Mouse (Mus musculus) neural tube, embryonic 10.5 days (tissue): ENCODE data around the gene Ppfibp1.

Source experiments
- DNase-seq: peaks from one replicate; pipeline ENCODE4 v3.0.0-alpha.2; 2017; ENCODE audit warnings: low spot score; ENCODE audit errors: extremely low spot score

Ppfibp1 gene

DNA sequence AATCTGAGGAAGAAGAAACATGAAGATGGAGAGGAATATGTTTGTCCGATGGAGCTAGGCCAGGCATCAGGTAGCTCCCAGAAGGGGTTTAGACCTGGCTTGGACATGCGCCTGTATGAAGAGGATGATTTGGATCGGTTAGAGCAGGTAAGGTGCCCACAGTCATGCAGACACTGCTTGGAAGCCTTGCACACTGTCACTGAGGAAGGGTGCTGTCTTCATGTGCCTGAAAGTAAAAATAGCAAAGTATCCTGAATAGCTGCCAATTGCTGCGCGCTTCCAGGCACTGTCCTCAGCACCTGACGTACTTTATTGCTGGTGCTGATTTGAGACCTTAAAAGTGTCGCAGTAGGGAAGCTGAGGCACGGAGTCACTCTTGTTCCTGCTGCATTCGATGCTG is 141.3 kb downstream of the Ppfibp1 start:
- DNase-seq = peak; percentile 8

DNA sequence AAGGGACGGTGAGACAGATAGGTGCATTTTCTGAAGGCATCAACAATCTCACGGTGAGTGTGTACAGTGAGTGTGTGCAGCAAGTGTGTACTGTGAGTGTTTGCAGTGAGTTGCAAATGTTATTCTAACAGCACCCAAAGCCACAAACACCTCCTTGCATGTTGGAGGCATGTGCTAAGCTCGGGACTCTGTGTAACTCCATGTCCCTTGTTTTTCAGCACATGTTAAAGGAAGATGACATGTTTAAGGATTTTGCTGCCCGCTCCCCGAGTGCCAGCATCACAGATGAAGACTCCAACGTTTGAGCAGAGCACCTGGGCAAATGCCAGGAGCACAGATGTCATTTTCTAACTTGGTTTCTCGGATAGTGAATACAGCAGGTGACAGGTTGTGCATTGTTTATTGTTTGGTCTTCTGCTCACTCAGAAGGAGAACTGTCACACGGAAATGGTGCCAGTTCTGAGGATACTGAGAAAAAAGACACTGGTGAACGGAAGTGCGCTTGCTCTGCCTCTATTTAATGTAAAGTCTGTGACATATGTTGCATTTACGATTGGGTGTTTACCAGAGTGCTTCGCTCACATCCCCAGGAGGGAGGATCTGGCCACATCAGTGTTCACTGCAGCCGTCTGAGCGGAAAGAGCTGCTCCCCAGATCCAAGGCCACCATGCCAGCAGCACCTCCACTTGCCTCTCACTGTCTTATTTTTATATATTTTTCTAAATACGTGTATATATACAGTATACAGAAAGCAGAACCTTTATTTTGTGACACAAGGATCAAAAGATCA is 142.0 kb downstream of the Ppfibp1 start:
- DNase-seq = peak; percentile 4

DNA sequence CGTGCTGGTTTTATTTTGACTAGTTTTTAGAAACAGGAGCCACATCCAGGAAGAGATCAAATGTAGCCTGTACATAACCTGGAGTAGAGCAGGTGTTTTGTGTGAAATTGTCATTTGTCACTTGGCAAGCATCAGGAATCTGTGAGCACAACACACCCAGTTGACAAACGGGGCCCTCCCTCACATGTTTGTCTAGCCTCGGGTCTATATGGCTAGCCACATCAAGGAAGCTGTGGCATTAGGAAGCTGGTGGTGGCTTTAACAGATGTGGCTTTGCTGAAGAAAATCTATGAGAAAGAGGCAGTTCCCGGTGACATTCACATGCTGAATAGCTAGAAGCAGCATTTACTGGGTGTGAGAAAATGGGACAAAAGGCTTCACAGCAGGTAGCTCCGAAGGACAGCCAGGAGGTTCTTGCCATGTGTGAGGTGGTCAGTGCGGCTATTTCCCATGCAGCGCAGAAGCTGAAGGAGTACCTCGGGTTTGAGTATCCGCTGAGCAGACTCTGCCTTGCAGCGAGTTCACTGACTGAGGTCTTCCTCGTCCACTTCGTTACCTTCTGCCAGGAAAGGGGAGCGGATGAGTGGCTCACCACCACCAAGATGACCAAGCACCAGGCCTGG is 144.1 kb downstream of the Ppfibp1 start, which contains the start of gene Rep15:
Gene Rep15 (plus strand): TSS at position 282 of the 623 bp plus-strand sequence.
- DNase-seq = no peak

DNA sequence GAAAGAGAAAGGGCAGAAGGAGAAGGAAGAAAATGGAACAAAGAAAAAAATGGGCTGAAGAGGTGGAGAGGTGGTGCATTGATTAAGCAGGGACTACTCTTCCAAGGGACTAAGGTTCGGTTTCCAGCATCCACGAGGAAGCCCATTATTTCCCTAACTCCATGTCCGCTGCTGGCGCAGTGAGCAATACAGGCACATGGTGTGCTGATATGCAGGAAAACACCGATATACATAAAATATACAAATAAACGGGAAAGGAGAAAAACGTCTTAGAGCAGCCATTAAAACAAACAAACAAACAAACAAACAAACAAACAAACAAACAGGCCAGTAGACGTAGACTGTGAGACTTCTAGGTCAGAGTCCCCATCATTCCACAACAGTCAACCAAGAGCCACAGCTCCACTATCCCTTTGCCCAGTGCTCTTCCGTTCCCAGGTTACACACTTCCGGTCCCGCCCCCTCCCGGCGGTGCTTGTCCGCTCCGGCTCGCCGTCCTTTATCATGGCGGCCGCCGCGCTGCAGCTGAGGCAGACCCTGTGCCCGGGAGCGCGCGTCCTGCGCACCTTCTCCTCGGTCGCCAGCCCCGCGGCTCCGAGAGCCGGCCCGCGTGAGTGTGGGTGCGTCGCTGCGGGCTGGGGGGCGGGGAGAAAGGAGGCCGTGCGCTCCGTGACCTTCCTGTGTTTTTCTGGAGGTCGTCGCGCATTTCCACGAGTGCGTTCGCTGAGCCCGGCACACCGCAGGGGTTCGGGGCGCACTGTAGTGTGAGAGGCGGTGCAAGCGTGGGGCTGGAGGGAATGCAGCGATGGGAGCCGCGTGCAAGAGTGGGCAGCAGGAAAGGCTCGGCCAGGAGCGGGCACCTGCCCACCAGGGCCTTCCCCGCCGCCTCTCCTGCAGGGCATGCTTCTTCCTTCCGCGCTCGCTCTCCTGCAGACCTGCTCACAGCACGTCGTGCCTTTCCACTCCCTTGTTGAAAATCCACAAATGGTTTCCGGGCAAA is 154.3 kb downstream of the Ppfibp1 start, which contains the start of gene Mrps35:
Gene Mrps35 (plus strand): TSS at position 474 of the 1,000 bp plus-strand sequence.
- peak; percentile 94 for DNase-seq

DNA sequence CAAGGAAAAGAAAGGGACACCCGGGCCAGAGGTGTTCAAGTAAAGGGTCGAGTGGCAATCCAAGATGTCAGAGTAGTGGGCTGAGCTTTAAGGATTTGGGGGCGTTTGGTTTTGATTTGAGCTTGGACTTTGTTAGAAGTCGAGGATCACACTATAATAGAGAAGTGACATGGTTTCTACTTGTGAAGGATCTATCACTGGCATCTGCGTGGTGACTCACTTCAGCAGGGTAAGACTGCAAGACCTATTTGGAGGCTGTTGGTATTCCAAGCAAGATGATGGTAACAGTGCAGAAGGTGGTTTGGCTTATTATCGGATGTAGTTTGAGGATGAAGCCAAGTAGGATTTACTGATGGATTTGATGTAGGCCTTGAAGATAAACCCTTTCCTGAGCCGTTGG is 155.3 kb downstream of the Ppfibp1 start:
- no peak for DNase-seq

DNA sequence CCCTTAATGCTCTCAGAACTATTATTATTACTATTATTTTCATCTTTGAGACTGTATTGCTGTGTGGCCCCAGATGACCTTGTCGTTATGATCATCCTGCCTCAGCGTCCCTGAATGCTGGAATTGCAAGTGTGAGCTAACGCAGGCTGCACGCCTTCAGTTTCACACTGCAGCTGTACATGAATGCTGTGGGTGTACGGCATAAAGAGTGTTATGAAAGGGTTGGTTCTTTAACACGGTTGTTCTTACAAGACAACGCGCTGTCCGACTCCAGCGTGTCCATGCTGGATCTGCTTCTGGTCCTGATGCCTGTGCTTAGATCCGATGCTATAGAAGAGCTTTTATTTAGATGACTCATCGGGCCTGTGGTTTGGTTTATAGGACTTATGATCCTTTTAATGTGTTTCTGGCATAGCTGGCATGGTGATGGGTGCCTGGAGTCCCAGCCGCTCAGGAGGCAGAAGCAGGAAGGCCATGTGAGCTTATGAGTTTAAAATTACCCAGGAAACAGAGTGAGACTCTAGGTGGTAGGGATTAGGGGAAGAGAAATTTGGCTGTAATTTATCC is 161.0 kb downstream of the Ppfibp1 start:
- DNase-seq = no peak

DNA sequence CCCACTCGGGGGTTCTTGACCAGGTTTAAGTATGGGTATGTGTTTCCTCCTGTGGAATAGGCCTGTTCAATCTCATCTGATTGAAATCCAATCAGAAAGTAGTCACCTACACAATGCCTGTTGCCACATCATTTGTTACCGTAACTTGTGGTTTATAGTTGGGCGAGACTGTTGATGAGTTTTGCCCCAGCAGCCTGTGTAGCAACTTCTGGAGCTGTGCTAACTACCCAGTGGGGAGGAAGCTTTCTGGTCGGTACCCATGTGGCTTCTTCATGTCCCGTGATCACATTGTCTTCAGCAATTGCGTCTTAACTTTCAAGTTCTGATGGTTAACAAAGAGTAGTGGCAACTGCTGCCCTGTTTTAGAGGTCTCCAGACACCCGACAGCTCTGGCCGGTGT is 163.4 kb downstream of the Ppfibp1 start:
- no peak for DNase-seq

DNA sequence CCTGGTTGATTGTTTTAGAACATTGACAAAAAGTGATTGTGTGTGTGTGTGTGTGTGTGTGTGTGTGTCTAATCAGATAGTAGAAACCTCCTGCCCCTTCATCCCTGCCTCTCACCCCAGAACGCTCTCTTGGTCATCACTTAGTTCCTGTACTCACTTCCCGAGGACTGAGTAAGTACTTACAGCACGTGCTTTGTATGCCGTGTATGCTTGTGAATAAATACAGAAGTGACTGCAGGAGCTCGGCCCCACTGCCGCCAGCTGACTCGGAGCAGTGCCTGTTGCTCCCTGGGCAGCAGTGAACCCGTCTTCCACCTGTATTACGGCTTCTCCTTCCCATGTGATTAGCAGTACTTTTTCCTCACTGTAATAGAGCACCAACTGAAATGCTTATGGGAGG is 164.2 kb downstream of the Ppfibp1 start:
- no peak for DNase-seq

DNA sequence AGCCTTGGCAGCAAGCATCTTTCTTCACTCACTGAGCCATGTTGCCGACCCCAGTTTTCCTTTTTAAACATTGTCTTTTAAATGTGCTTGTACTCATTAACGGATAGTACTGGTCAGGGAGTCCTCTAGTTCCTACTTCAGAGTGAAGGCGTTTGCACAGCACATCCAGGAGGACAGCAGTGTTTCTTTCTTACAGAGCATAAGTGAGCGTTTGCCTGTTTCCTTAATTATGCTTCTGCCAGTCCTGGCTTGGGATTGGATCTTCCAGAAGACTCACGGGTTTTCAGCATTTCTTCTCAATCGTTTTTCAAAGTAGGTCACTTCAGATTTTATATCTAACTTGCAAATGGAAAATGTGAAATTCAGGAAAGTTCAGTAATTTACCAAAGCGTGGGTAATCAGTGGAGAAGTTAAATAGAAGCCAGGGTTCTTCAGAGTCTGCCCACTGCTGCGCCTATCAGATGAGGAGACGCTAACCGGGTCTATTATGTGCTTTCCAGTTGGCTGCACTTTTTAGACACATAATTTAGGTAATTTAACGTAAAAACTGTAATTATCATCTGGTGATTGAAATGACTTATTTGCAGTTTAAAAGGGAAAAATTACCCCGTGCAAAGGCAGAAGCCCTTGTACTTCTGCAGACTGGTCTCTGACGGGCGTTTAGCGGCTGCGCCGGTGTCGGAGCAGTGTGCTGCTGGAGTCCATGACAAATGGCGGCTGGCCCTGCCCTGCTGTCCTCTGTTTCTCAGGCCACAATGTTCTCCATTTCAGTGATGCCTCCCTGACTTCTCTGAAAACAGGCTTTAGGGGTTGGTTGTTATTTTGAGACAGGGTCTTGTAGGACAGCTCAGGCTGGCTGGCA is 165.7 kb downstream of the Ppfibp1 start:
- DNase-seq = no peak

DNA sequence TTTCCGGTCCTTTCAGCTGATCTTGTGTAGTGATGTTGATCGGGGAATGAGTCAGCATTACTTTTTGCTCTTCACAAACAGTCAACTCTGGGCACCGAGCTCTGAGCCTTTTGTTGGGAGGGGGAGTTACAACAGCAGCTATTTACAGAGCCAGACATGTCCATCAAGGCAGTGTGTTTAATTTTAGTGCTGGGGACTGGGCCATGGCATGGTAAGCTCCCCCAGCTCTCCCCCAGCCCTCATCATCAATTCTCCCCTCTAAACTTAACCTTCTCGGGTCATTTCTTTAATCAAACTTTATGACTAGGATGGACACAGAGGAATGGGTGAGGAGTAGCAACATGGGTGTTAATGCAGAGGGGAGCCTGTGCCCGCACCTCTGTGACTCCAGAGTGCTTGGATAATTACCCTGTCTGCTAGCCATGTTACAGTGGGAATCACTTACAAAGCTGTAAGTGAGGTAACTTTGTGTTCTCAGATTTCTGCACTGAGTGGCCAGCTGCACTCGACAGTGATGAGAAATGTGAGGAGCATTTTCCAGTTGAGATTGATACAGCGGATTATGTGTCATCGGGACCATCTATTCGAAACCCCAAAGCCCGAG is 167.2 kb downstream of the Ppfibp1 start:
- no peak for DNase-seq

DNA sequence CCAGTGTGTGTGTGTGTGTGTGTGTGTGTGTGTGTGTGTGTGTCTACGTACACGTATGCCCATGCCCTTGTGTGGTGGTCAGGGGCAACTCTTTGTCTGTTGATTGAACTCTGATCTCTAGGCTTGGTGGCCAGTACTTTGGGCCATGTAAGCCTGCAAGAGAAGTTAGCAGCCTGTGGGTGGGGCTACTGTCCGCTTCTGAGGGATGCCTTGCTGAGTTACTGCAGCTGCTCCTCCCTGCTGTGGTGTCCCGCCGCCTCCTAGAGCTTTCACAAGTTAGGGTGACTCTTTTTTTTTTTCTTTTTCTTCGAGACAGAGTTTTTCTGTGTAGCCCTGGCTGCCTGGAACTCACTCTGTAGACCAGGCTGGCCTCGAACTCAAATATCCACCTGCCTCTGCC is 171.0 kb downstream of the Ppfibp1 start:
- no peak for DNase-seq

DNA sequence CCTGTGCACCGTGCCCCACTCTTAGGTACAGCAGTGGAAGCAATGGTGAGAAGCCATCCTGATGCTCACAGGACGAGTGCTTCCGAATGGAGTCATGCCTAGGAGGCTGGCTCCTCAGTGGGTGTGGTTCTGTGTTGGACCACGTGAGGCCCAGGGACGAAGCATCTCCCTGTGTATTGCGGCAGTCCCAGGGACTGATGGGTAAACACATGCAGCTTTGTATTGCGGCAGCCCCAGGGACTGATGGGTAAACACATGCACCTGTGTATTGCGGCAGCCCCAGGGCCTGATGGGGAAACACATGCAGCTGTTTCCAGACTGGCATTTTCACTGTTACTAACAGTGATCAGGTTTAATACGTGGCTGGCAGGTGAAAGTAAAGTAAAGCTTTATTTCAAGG is 173.3 kb downstream of the Ppfibp1 start:
- DNase-seq = no peak

DNA sequence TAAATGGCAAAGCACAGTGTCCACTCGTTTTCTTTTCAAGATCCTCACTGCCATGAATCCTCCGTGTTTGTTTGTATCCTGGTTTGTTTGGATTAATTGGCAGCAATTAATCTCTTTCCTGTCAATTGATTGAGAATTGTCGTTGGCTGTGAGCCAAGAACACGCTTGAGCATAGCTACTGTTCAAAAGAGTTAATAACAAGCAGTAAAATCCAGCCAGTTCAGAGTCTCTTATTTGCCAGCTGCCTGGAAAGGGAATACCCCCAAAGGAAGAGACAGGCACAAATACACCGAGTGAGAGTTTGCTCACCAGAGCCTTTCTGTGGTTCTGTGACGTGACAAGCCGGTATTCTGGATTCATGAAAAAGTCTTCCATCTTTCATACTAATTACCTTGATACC is 173.7 kb downstream of the Ppfibp1 start:
- no peak for DNase-seq

DNA sequence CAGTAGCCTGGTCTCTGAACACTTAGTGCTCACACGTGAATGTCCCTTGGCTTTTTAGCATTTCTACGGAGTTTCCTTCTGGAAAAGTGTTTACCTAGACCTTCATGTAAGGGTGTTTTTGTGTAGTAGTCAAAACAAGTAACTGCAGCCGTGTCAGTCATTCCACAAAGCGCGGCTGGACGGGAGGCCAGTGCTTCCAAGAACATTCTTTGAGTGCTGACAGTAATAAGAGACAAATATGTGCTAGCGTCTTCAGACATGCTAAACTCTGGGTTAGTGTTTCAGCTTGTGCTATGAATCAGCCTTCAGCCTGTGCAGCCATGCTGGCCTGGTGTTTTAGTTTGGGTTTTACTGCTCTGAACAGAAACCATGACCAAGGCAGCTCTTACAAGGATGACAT is 174.4 kb downstream of the Ppfibp1 start:
- DNase-seq = no peak

DNA sequence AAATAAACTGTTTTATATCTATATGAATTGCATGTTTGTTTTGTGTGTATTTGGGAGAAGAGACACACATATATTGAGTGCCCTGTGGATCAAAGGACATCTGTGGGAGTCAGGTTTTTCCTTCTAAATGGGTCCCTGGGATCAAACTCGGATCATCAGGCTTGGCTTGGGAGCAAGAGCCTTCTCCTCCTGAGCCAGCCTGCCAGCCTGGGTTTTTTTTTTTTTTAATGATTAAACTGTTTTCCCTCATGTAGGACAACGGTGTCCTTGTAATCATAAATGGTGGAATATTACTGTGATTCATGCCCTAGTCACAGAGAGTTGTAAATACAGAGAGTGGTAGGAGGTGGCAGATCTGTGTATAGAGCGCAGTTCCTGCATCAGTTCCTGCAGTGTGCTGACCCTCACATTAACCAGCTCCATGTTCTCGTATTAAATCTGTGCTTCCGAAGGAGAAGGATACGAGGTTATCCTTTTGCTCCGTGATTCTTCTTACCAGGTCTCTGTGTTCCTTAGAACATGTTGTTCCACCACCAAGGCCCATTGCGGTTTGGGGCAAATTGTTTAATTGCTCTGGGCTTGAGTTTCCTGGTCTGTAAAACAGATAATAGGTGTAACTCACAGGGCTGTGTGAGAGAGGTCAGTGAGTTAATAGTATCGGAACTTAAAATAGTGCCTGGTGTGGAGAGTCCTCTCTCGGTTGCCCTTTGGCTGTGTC is 176.1 kb downstream of the Ppfibp1 start:
- no peak for DNase-seq

DNA sequence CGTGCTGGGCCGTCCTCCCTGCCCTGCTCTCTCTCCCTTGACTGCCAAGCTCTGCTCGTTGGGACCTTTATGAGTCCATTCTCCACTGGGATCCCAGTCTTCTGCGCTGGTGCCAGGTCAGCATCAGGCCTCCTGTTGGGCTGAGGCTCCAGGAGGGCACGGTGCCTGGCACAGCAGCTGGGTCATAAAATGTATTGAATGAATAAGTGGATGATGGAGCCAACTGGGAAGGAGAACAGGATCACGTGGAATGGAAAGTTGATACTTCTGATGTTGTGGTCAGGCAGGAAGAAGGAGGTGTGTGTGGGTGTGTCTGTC is 176.6 kb downstream of the Ppfibp1 start:
- no peak for DNase-seq

DNA sequence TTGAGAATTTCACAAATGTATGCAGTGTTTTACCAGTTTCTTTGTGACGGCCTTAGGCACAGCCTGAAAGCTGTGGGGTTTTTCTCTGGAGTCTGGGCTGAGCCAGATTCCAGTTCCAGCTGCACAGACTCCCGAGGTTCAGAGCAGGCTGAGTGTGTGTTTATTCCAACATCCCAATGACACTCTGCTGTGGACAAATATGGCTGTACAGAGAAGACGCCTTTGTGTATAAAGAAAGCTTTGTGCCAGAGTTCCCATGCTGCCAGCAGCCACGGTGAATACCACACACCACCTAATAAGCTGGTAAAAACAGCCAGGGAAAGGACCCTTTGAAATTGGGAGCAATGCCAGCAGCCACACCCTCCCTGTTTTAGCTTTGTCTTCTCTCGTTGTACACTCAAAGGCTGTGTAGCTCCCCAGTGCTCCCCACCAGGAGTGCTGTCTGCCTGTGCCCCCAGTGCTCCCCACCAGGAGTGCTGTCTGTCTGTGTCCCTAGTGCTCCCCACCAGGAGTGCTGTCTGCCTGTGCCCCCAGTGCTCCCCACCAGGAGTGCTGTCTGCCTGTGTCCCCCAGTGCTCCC is 187.6 kb downstream of the Ppfibp1 start:
- no peak for DNase-seq

DNA sequence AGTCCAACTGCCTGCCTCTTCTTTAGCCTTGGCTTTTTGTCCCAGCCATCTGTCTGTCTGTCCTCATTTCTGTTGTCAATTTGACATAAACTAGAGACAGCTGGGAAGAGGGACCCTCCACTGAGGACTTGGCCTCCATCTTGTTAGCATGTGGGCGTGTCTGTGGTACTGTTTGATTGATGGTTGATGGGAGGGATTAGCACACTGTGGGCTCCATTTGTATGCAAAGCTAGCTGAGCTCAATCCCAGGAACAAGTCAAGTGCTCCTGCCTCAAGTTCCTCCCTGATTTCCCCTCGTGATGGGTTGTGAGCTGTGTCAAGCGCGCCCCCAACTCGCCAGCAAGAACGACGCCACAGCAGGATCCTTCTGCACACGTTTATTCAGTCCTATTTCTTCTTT is 188.6 kb downstream of the Ppfibp1 start:
- DNase-seq = no peak

DNA sequence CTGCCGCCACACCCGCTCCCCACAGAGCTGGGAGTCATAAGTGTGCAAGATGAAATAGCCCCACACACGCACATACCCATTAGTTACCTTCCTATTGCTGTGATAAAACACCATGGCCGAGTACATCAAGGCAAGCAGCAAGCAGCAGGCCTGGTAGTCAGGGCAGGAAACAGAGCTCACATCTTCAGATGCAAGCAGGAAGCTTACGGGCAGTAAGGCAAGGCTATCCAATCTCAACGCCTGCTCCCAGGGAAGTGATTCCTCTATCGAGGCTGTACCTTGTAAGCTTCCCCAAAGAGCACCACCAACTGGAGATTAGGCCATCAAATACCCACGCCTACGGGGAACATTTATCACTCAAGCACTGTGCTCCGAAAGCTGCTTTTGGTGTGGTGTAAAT is 191.6 kb downstream of the Ppfibp1 start:
- no peak for DNase-seq
